Mouse (Mus musculus) megakaryocyte, embryonic 14.5 days (primary cell): ENCODE measurements around the gene Tac2. TPM values are rescaled to one million over a fixed set of nuclear protein-coding genes. Genes with fewer than 3 reads are reported as not detected.

Source experiments
- H3K27me3 ChIP-seq: replicated peaks from 2 replicates; pipeline ENCODE3; 2012; ENCODE audit warnings: inconsistent platforms
- H3K36me3 ChIP-seq: replicated peaks from 2 replicates; pipeline ENCODE3; 2012; ENCODE audit warnings: low read length, inconsistent platforms, mixed read lengths
- H3K4me1 ChIP-seq: 2 replicates; pipeline ENCODE4 v1.6.1; 2012; ENCODE audit warnings: inconsistent platforms
- H3K4me3 ChIP-seq: replicated peaks from 2 replicates; pipeline ENCODE3; 2012; ENCODE audit warnings: moderate library complexity, mild to moderate bottlenecking, inconsistent platforms
- H3K9me3 ChIP-seq: 2 replicates; pipeline ENCODE4 v1.6.1; 2012; ENCODE audit warnings: inconsistent platforms
- FLI1 ChIP-seq: IDR thresholded peaks from 2 replicates; pipeline ENCODE4 v1.6.1; 2012; ENCODE audit warnings: low read length, inconsistent platforms, mixed read lengths
- GATA1 ChIP-seq: IDR thresholded peaks from 3 replicates; pipeline ENCODE4 v1.6.1; 2012; ENCODE audit warnings: mixed read lengths, low read length, inconsistent platforms, borderline replicate concordance
- polyA plus RNA-seq: library from polyadenylated mRNA; stranded (reverse); fragments of >175 nt; gene quantifications from 2 replicates; pipeline ENCODE4 v1.2.3, GENCODE M21; 2012; ENCODE audit warnings: low replicate concordance; ENCODE audit not compliant: insufficient read depth

Gene Tac2
- polyA plus RNA-seq, 1 experiment = not detected

- no peaks in the 10 kb centered on the region for H3K9me3 ChIP-seq
- TF ChIP-seq GATA1 = no peak
- no peak for TF ChIP-seq FLI1
- no peaks in the 10 kb centered on the region for H3K27me3 ChIP-seq
- no peaks in the 10 kb centered on the region; the same call in 1 of the 2 replicates for H3K4me1 ChIP-seq
- H3K36me3 ChIP-seq = peaks cover 46% of the 10 kb centered on the region
- no peak overlapping the region for H3K4me3 ChIP-seq
Observed at GRCm38 (mm10) chr10:127694636-127695035, 29.6 kb upstream of the Tac2 start.

GRCm38 (mm10) chr10:127695775-127696174, 28.5 kb upstream of the Tac2 start:
- Histone ChIP-seq H3K36me3 (peaks cover 40% of the 10 kb centered on the region), H3K9me3 (no peaks in the 10 kb centered on the region), H3K4me3 (no peak overlapping the region), H3K4me1 (no peaks in the 10 kb centered on the region; the same call in 1 of the 2 replicates), H3K27me3 (no peaks in the 10 kb centered on the region)
- TF ChIP-seq FLI1 (no peak), GATA1 (no peak)

GRCm38 (mm10) chr10:127698966-127699365, 25.3 kb upstream of the Tac2 start:
- Histone ChIP-seq H3K9me3 (no peaks in the 10 kb centered on the region), H3K27me3 (peaks cover 13% of the 10 kb centered on the region), H3K36me3 (peaks cover 31% of the 10 kb centered on the region), H3K4me1 (no peaks in the 10 kb centered on the region; the same call in 1 of the 2 replicates), H3K4me3 (no peak overlapping the region)
- TF ChIP-seq FLI1 (no peak), GATA1 (no peak)

- Histone ChIP-seq H3K4me3 (no peak overlapping the region), H3K4me1 (peaks cover 14% of the 10 kb centered on the region), H3K9me3 (no peaks in the 10 kb centered on the region), H3K36me3 (peaks cover 6% of the 10 kb centered on the region), H3K27me3 (peaks cover 47% of the 10 kb centered on the region)
- no peak for TF ChIP-seq FLI1
- TF ChIP-seq GATA1 = no peak
Observed at GRCm38 (mm10) chr10:127703299-127703698, 21.0 kb upstream of the Tac2 start.

- no peak overlapping the region for H3K4me3 ChIP-seq
- peaks cover 53% of the 10 kb centered on the region for H3K27me3 ChIP-seq
- TF ChIP-seq FLI1 (no peak), GATA1 (no peak)
- peaks cover 1% of the 10 kb centered on the region for H3K36me3 ChIP-seq
- H3K9me3 ChIP-seq = no peaks in the 10 kb centered on the region
- peaks cover 14% of the 10 kb centered on the region for H3K4me1 ChIP-seq
Observed at GRCm38 (mm10) chr10:127704293-127704692, 20.0 kb upstream of the Tac2 start.

GRCm38 (mm10) chr10:127704766-127705220, 19.5 kb upstream of the Tac2 start, which contains the start of gene Myo1a:
TSS of gene Myo1a (plus strand) at chr10:127705170.
- Histone ChIP-seq H3K4me1 (peaks cover 14% of the 10 kb centered on the region), H3K36me3 (no peaks in the 10 kb centered on the region), H3K4me3 (no peak within 1 kb of the TSS), H3K27me3 (peaks cover 53% of the 10 kb centered on the region), H3K9me3 (no peaks in the 10 kb centered on the region)
- no peak for TF ChIP-seq FLI1
- TF ChIP-seq GATA1 = no peak

GRCm38 (mm10) chr10:127705783-127706182, 18.5 kb upstream of the Tac2 start:
- Histone ChIP-seq H3K4me3 (no peak overlapping the region), H3K36me3 (no peaks in the 10 kb centered on the region), H3K4me1 (peaks cover 14% of the 10 kb centered on the region), H3K27me3 (peaks cover 62% of the 10 kb centered on the region), H3K9me3 (no peaks in the 10 kb centered on the region)
- no peak for TF ChIP-seq GATA1
- TF ChIP-seq FLI1 = no peak

- H3K4me1 ChIP-seq = peaks cover 14% of the 10 kb centered on the region
- TF ChIP-seq FLI1 = no peak
- TF ChIP-seq GATA1 = no peak
Observed at GRCm38 (mm10) chr10:127707721-127708120, 16.6 kb upstream of the Tac2 start.

GRCm38 (mm10) chr10:127708850-127709370, 15.4 kb upstream of the Tac2 start:
- peaks cover 63% of the 10 kb centered on the region for H3K27me3 ChIP-seq
- H3K4me1 ChIP-seq = peaks cover 14% of the 10 kb centered on the region
- TF ChIP-seq GATA1 = no peak
- TF ChIP-seq FLI1 = no peak
- H3K4me3 ChIP-seq = no peak overlapping the region
- H3K9me3 ChIP-seq = no peaks in the 10 kb centered on the region
- H3K36me3 ChIP-seq = no peaks in the 10 kb centered on the region

More at GRCm38 (mm10) chr10:127707721-127708120, 16.6 kb upstream of the Tac2 start:
- Histone ChIP-seq H3K9me3 (no peaks in the 10 kb centered on the region), H3K27me3 (peaks cover 65% of the 10 kb centered on the region), H3K36me3 (no peaks in the 10 kb centered on the region), H3K4me3 (no peak overlapping the region)

GRCm38 (mm10) chr10:127710331-127710730, 13.9 kb upstream of the Tac2 start:
- no peak for TF ChIP-seq FLI1
- no peak for TF ChIP-seq GATA1
- Histone ChIP-seq H3K4me1 (peaks cover 12% of the 10 kb centered on the region), H3K36me3 (no peaks in the 10 kb centered on the region), H3K27me3 (peaks cover 60% of the 10 kb centered on the region), H3K4me3 (no peak overlapping the region), H3K9me3 (no peaks in the 10 kb centered on the region)

- H3K36me3 ChIP-seq = no peaks in the 10 kb centered on the region
- no peaks in the 10 kb centered on the region for H3K9me3 ChIP-seq
- no peak overlapping the region for H3K4me3 ChIP-seq
- no peak for TF ChIP-seq GATA1
- TF ChIP-seq FLI1 = no peak
- peaks cover 55% of the 10 kb centered on the region for H3K27me3 ChIP-seq
- 0 out of 2 replicates have a peak, but pooled peaks cover 5% of the 10 kb centered on the region for H3K4me1 ChIP-seq
Observed at GRCm38 (mm10) chr10:127712736-127713135, 11.5 kb upstream of the Tac2 start.
